In the genomic region with DNA sequence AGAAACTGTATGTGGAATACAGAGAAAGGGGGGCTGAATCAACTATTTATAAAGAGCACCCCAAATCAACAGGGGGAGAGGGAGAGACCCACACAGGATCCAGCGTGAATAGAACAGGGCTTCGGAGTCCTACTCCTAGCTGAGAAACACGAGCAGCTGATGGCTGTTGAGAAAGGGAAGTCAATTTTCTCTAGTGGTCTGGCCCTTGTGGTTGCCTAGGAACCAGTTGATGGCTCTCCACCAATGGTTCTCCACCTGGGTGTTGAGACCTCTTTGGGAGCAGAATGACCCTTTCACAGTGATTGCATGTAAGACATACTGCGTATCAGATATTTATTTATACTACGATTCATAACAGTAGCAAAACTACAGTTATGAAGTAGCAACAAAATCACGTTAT, we compare ENCODE assay signal across 23 mouse cellular contexts. TPM values are rescaled to one million over a fixed set of nuclear protein-coding genes. Genes with fewer than 3 reads are reported as not detected.
A peak's percentile ranks its signal among the peaks of the same experiment; 100 is the strongest.
DNase-seq lines count a peak whose midpoint lies in the region; ATAC-seq and TF ChIP-seq lines count a peak whose summit lies in the region.
"Had no signal": no experiment of that assay in that cellular context is flagged by ENCODE, and none has a peak within 500 bp of the region (broad histone marks: within the 10 kb centered on the region; RNA-seq: fewer than 3 reads in every experiment).

No protein-coding gene starts in this region.

- no peaks in the 10 kb centered on the region for H3K27me3 ChIP-seq in liver, postnatal 0 days (ENCODE audit: insufficient read depth, low read length)
- H3K27me3 ChIP-seq in liver, embryonic 12.5 days (replicated peaks), result no peaks in the 10 kb centered on the region
- H3K27me3 ChIP-seq in lung, embryonic 14.5 days (ENCODE audit: insufficient read depth, low read length), result no peaks in the 10 kb centered on the region
- no peaks in the 10 kb centered on the region for H3K27me3 ChIP-seq in hindbrain, embryonic 13.5 days
- H3K27me3 ChIP-seq in forebrain, postnatal 0 days (ENCODE audit: insufficient read depth, low read length), result no peaks in the 10 kb centered on the region
- H3K27me3 ChIP-seq: CH12.LX; lung, embryonic 15.5 days; midbrain, embryonic 12.5 days had no signal

- H3K4me1 ChIP-seq in liver, postnatal 0 days (ENCODE audit: insufficient read depth), result peaks cover 29% of the 10 kb centered on the region
- H3K4me1 ChIP-seq in liver, embryonic 12.5 days, result peaks cover 24% of the 10 kb centered on the region
- H3K4me1 ChIP-seq in lung, embryonic 14.5 days (ENCODE audit: insufficient read depth), result no peaks in the 10 kb centered on the region
- no peaks in the 10 kb centered on the region; the same call in 1 of the 2 replicates for H3K4me1 ChIP-seq in hindbrain, embryonic 13.5 days (replicated peaks)
- H3K4me1 ChIP-seq in forebrain, postnatal 0 days (ENCODE audit: insufficient read depth), result no peaks in the 10 kb centered on the region
- H3K4me1 ChIP-seq: midbrain, embryonic 12.5 days had no signal

- 0 out of 2 replicates have a peak overlapping the region, but pooled peaks have one; percentile 16 for H3K27ac ChIP-seq in liver, postnatal 0 days (ENCODE audit: low read depth)
- no peak overlapping the region for H3K27ac ChIP-seq in liver, embryonic 12.5 days
- H3K27ac ChIP-seq in lung, embryonic 14.5 days (ENCODE audit: low read depth), result no peak overlapping the region
- H3K27ac ChIP-seq in hindbrain, embryonic 13.5 days, result no peak overlapping the region
- H3K27ac ChIP-seq in forebrain, postnatal 0 days (ENCODE audit: low read depth, low read length), result no peak overlapping the region
- H3K27ac ChIP-seq: embryonic facial prominence, embryonic 10.5 days; heart, adult 2 months; hindbrain, postnatal 0 days; kidney, postnatal 0 days; lung, embryonic 15.5 days; midbrain, embryonic 12.5 days had no signal

- WGBS in liver, postnatal 0 days (ENCODE audit: insufficient replicate concordance), result 67% methylated on average over 6 of the region's 6 CpGs
- 59% methylated on average over 6 of the region's 6 CpGs for WGBS in liver, embryonic 12.5 days (ENCODE audit: insufficient replicate concordance)
- 68% methylated on average over 6 of the region's 6 CpGs for WGBS in lung, embryonic 14.5 days
- WGBS in hindbrain, embryonic 13.5 days, result 90% methylated on average over 6 of the region's 6 CpGs
- WGBS in forebrain, postnatal 0 days, result 79% methylated on average over 6 of the region's 6 CpGs

- peaks cover 2% of the 10 kb centered on the region; the same call in 1 of the 2 replicates for H3K36me3 ChIP-seq in liver, postnatal 0 days (replicated peaks; ENCODE audit: insufficient read depth, low read length)
- peaks cover 21% of the 10 kb centered on the region for H3K36me3 ChIP-seq in liver, embryonic 12.5 days
- peaks cover 16% of the 10 kb centered on the region for H3K36me3 ChIP-seq in lung, embryonic 14.5 days (ENCODE audit: insufficient read depth)
- H3K36me3 ChIP-seq in hindbrain, embryonic 13.5 days, result peaks cover 48% of the 10 kb centered on the region
- H3K36me3 ChIP-seq in forebrain, postnatal 0 days (ENCODE audit: insufficient read depth), result peaks cover 45% of the 10 kb centered on the region

- no peak overlapping the region for H3K9ac ChIP-seq in liver, postnatal 0 days (replicated peaks)
- no peak overlapping the region for H3K9ac ChIP-seq in liver, embryonic 12.5 days
- H3K9ac ChIP-seq in lung, embryonic 14.5 days, result no peak overlapping the region
- H3K9ac ChIP-seq in hindbrain, embryonic 13.5 days, result no peak overlapping the region
- H3K9ac ChIP-seq in forebrain, postnatal 0 days, result no peak overlapping the region
- H3K9ac ChIP-seq: lung, embryonic 15.5 days; midbrain, embryonic 12.5 days had no signal

- ATAC-seq in liver, postnatal 0 days, result no peak
- no peak for ATAC-seq in liver, embryonic 12.5 days
- no peak for ATAC-seq in lung, embryonic 14.5 days (ENCODE audit: insufficient read depth)
- no peak for ATAC-seq in hindbrain, embryonic 13.5 days (ENCODE audit: low FRiP score)
- ATAC-seq in forebrain, postnatal 0 days, result no peak; the same call in 1 of the 2 replicates
- ATAC-seq: hindbrain, postnatal 0 days; intestine, postnatal 0 days had no signal

- H3K9me3 ChIP-seq in liver, postnatal 0 days (ENCODE audit: low read length), result no peaks in the 10 kb centered on the region
- no peaks in the 10 kb centered on the region for H3K9me3 ChIP-seq in liver, embryonic 12.5 days (replicated peaks)
- no peaks in the 10 kb centered on the region for H3K9me3 ChIP-seq in lung, embryonic 14.5 days (ENCODE audit: low read depth, low read length)
- no peaks in the 10 kb centered on the region for H3K9me3 ChIP-seq in hindbrain, embryonic 13.5 days
- no peaks in the 10 kb centered on the region for H3K9me3 ChIP-seq in forebrain, postnatal 0 days (ENCODE audit: low read length)
- H3K9me3 ChIP-seq: embryonic facial prominence, embryonic 10.5 days; lung, embryonic 15.5 days; midbrain, embryonic 12.5 days had no signal

- no peak overlapping the region for H3K4me2 ChIP-seq in liver, postnatal 0 days (ENCODE audit: low read depth, low read length)
- H3K4me2 ChIP-seq in liver, embryonic 12.5 days, result no peak overlapping the region
- no peak overlapping the region for H3K4me2 ChIP-seq in lung, embryonic 14.5 days
- H3K4me2 ChIP-seq in hindbrain, embryonic 13.5 days, result no peak overlapping the region
- H3K4me2 ChIP-seq in forebrain, postnatal 0 days (ENCODE audit: low read depth), result no peak overlapping the region
- H3K4me2 ChIP-seq: lung, embryonic 15.5 days; midbrain, embryonic 12.5 days had no signal

- no peak overlapping the region for H3K4me3 ChIP-seq in liver, postnatal 0 days (ENCODE audit: low read depth, low read length)
- H3K4me3 ChIP-seq in liver, embryonic 12.5 days, result no peak overlapping the region
- no peak overlapping the region for H3K4me3 ChIP-seq in lung, embryonic 14.5 days (ENCODE audit: low read depth, low read length)
- no peak overlapping the region for H3K4me3 ChIP-seq in hindbrain, embryonic 13.5 days
- no peak overlapping the region for H3K4me3 ChIP-seq in forebrain, postnatal 0 days (ENCODE audit: low read depth, low read length)
- H3K4me3 ChIP-seq: embryonic facial prominence, embryonic 10.5 days; heart, adult 2 months; lung, embryonic 15.5 days; midbrain, embryonic 12.5 days had no signal

- TF ChIP-seq EP300 in liver, postnatal 0 days (IDR thresholded peaks at IDR 0.05; ENCODE audit: low read depth), result no peak

- no peak for DNase-seq in liver, postnatal 0 days
- DNase-seq in lung, embryonic 14.5 days, result peak; percentile 24
- peak; percentile 54 to 57 for DNase-seq in lung, postnatal 4 days
- no peak for DNase-seq in forebrain, postnatal 0 days
- DNase-seq in frontal cortex, postnatal 25 days (ENCODE audit: low spot score in 2 of 2), result no peak
- DNase-seq: adrenal gland, adult 2 months; cerebellum, postnatal 14 days; gastrocnemius, postnatal 14 days; heart, adult 2 months; heart, postnatal 36 days; layer of hippocampus, postnatal 36 days; liver; retina, postnatal 1 day; thymus, postnatal 14 days had no signal

- TF ChIP-seq CTCF in liver, postnatal 0 days (IDR thresholded peaks at IDR 0.05; ENCODE audit: low read depth), result no peak
- no peak for TF ChIP-seq CTCF in lung, embryonic 14.5 days (IDR thresholded peaks at IDR 0.05; ENCODE audit: low read depth)
- no peak for TF ChIP-seq CTCF in forebrain, postnatal 0 days (IDR thresholded peaks at IDR 0.05; ENCODE audit: low read depth)

RNA-seq across cellular contexts. Expression of gene Slc23a2, which starts 49.1 kb away (rescaled TPM):
- polyA plus RNA-seq in liver, postnatal 0 days (2015; fragmentation: Nextera tagmentation; extraction: Ambion mirVana), result 9.1 and 10.3 TPM in 2 replicates
- polyA plus RNA-seq in liver, embryonic 12.5 days (2016; fragmentation: Nextera tagmentation; extraction: Ambion mirVana), result 3.0 and 5.1 TPM in 2 replicates
- polyA plus RNA-seq in lung, embryonic 14.5 days (2014; fragmentation: Nextera tagmentation; extraction: Ambion mirVana), result 13.8 and 17.3 TPM in 2 replicates
- 25.5 and 25.9 TPM in 2 replicates for polyA plus RNA-seq in hindbrain, embryonic 13.5 days (2015; fragmentation: Nextera tagmentation; extraction: Ambion mirVana)
- 49.2 and 57.2 TPM in 2 replicates for total RNA-seq in forebrain, postnatal 0 days (2014; rRNA removed)
- 29.0 and 36.2 TPM in 2 replicates for polyA plus RNA-seq in forebrain, postnatal 0 days (2015; fragmentation: Nextera tagmentation; extraction: Ambion mirVana)

Comparison
In these comparisons a context has a peak if more than half of its experiments do, and no peak if none do; other contexts are left out.
1. DNase-seq: peak in lung, embryonic 14.5 days (single experiment) and lung, postnatal 4 days (2 of 2); none in liver, postnatal 0 days (single experiment), forebrain, postnatal 0 days (single experiment) and frontal cortex, postnatal 25 days (0 of 2).